Mouse (Mus musculus) adrenal gland (tissue): Measurements from ENCODE around the gene Mfap4.

Source experiments
- intact Hi-C: fragments of 180-260 bp; cut with DNase I; formaldehyde crosslinking; loops from one replicate; pipeline ENCODE4 v1.15.1; 2025

Mfap4 gene

GRCm38 (mm10) chr11:61481239-61482090 lies 3.8 kb upstream of the Mfap4 start:
- intact Hi-C loops, result no loop called here

DNA sequence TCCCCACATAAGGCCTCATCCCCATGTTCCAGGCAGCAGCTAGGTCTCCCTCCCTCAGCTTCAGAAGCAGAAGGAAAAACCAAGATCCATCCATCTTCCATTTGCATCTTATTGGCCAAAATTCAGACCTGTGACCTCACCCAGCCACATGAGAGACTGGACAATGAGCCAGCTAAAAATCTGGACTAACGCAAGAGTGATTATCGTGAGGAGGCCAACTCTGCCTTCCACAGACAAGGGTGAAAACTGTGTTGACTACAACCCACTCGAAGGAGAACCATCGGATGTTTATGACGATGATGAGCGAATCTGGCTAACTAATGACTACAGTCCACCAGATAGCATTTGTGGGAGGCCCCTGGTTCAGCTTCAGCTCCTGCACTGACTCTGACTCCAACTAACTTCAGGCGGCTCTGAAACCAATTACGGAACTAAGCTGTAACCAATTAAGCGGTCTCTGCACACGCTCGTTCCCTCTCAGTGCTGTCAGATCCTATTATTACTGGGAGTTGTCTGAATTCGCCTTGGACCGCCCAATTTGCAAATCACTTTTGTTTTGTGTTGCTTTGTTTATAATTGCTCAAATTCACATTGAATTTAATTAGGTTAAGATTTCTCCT lies 1.9 kb upstream of the Mfap4 start:
- intact Hi-C loops, result no loop called here

- intact Hi-C loops, result no loop called here
Observed at GRCm38 (mm10) chr11:61484256-61484612, 997 bp upstream of the Mfap4 start.

DNA sequence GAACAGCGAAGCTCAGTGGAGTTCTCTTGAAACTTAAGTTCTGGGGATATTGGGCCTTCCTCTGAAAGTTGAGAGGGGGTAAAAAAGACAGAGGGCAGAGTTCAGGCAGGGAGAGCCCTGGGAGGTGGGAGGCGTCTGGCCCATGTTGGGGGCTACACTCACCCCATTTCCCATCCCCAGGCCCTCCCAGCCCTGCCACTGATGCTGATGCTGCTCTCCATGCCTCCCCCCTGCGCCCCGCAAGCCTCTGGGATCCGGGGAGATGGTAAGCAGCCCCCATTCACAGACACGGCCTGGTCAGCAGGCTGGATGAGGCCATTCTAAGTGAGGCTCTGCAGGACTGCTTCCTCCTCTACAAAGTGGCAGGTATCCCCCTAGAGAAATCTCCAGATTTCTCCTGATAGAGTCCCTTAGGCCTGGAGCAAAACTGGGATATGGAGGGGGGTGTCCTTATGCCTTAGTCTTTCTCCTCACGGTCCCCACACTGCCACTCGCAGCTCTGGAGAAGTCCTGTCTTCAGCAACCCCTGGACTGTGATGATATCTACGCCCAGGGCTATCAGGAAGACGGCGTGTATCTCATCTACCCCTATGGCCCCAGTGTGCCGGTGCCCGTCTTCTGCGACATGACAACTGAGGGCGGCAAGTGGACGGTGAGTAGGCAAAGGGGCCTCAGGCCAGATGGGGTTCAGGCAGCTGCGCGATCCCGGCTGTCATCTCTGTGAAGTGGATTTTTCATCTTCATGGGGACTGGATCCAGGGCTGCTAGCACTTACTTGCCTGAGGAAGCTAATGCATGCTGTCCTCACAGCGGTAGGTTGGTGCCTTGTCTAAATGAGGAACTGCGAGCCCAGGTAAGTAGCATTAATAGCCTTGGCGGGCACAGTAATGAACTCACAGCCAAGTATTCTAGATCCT lies 568 bp downstream of the Mfap4 start:
- intact Hi-C loops, result no loop called here

DNA sequence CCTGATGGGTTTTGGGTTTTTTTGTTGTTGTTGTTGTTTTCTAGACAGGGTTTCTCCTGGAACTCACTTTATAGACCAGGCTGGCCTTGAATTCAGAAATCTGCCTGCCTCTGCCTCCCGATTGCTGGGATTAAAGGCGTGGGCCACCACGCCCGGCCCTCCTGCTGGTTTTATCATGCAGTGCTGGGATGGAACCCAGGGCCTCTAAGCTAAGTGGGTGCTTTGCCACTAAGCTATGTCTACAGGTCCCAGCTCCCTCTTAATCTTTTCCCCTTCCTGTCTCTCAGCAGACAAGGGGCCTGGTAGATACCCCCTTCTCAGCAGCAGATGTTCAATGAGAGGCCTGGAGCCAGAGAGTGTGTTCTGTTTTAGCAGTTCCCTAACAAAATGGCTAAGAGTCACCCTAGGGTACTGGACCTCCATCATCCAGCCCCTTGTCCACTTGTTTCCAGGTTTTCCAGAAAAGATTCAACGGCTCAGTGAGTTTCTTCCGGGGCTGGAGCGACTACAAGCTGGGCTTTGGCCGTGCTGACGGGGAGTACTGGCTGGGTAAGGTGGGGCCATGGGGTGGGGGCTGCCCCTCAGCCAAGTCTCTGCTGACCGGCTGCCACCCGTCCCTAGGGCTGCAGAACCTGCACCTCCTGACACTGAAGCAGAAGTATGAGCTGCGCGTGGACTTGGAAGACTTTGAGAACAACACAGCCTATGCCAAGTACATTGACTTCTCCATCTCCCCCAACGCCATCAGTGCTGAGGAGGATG lies 1.4 kb downstream of the Mfap4 start:
- intact Hi-C loops, result no loop called here

- intact Hi-C loops, result no loop called here
Observed at GRCm38 (mm10) chr11:61487401-61487800, 2.2 kb downstream of the Mfap4 start.

DNA sequence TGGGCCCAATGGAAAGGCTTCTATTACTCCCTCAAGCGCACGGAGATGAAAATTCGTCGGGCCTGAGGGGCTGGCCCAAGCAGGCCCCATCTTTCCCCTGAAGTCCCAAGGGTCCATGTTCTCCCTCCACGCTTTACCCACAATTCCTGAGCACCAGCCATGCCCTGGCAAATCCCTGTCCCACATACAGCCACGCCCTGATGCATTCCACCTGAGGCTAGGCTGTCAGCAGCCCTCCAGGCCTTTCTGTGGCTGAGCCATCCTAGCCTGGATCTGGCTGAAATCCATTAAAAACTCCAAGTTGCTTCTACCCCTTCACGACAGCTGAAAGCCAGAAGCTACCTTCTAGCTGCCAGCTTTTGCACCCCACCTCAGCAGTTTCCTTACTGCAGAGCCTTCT lies 2.7 kb downstream of the Mfap4 start:
- intact Hi-C loops, result no loop called here

GRCm38 (mm10) chr11:61489085-61489484 lies 3.9 kb downstream of the Mfap4 start:
- intact Hi-C loops, result no loop called here

DNA sequence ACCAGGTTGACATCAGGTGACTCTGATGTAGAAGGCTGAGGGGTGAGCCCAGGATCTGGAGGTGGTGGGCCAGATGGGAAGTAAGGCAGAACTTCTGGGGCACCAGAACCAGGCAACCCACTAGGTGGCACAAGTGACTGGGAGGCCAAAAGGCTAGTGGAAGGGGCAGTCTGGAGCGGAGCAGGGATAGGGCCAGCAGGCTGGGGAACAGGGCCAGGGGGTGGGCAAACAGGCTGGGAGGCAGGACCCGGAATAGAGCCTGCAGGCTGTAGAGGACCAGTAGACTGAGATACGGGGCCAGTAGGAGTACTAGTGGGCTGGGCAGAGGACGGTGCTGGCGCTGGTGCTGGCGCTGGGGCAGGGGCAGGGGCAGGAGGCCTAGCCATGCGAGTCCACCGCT lies 4.6 kb downstream of the Mfap4 start:
- intact Hi-C loops, result no loop called here

DNA sequence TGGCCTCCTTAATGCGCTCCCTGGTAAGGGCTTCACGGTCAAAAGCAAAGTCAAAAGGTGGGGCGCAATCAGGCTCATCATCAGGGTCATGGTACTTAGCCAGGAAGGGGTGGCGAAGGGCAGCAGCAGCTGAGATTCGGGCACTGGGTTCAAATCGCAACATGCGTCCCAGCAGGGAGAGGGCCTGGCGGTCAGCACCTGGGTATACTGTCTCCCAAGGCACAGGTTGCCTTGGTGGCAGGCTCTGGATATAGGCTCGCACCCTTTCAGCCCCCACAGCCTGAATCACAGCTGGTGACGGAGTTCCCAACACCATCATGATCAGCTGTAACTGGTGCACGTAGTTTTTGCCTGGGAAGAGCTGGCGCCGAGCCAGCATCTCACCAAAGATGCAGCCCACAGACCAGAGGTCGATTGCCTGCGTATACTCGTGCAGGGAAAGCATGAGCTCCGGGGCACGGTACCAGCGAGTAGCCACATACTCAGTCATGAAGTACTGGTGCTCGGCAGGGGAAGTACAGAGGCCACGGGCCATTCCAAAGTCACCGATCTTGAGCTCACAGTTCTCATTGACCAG lies 5.8 kb downstream of the Mfap4 start:
- intact Hi-C loops, result no loop called here

DNA sequence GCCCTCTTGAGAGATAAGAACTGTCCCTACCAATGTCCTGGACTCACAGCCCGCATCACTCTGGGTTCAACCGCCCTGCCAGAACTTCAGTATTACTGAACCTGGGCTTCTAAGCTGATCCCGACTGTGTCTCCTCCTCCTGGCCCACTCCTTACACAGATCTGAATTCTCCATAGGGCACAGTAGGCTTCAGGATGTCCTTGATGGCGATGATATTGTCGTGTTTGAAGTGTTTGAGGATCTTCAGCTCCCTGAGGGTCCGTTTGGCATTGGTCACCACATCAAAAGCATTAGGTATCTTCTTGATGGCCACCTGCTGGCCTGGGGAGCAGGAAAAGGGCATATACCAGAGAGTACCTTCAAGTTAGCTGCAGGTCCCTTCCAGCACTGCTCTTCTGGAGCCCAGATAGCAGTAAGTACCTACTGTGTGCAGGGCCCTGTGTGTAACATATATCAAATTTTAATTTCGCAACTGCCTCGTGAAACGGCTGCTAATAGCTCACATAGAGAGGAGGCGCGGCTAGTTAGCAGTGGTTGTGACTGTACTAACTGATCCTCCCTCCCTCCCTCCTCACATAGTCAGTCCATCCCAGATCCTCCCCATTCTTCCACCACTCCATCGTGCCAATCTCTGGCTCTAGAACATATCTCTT lies 7.6 kb downstream of the Mfap4 start:
- intact Hi-C loops, result no loop called here

DNA sequence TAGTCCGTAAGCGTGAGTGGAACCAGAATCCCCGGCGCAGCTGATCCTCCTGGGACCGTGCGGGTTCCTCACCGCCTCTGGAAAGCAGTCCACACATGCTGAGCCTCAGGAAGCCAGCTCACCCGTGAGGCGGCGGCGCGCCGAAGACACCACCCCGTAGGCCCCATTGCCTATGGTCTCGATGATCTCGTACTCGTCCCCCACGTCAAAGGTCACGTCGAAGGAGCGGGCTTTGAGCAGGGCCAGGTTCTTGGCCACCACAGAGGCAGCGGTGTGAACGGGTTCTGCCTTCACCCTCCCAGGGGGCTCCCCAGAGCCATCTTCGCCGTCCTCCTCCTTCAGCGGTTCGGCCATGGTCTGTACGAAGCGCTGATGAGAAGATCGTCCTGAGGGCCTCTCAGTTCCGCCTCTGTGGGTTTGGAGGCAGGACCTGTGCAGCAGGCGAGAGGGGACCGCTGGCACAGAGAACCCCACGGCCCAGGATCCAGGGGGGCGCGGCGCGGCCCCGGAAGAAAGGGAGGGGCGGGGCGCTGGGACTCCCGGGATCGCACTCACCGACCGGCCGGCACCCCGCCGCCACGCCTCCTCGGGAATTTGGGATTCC lies 8.4 kb downstream of the Mfap4 start:
- intact Hi-C loops, result no loop called here

DNA sequence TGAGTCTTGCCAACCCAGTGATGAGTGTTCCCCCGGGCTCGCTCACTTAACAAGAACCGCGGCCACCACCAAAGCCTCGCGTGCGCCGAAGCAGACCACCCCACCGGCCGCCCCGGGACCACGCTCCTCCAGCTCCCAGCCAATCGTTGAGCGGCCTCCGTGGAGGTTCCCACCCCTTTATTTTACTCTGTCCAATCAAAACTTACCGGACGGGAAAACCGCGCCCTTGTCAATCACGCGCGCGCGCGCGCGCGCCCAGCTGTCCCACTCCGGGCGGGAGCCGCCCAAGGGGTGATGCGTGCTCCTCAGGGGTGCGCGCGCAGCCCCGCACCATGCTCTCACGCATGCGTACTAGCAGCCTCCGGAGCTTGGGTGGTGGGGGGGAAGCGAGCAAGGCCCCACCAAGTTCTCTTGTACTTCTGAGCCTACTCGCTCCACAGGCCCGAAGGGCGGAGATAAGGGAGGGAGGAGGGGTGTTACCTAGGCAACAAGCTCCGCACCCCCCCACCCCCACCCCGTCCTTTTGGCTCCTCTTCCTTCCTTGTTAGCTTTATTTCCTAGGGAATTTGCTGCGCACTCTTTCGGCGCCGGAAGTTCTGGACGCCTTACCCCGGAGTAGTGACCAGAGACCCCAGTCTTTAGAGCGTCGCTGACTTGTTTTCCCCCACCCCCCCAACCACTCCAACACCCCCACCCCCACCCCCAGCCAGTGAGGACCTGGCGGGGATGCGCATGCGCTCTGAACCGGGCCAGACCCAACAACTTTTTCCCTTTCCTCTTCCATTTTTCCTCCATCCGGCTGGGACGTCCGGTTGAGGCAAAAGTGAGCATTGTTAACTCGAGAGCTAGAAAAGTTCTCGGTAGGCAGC lies 9.1 kb downstream of the Mfap4 start, which contains the start of gene Mapk7:
TSS of gene Mapk7 (minus strand) at position 278 of the 869 bp plus-strand sequence.
- intact Hi-C loops, result no loop called here

DNA sequence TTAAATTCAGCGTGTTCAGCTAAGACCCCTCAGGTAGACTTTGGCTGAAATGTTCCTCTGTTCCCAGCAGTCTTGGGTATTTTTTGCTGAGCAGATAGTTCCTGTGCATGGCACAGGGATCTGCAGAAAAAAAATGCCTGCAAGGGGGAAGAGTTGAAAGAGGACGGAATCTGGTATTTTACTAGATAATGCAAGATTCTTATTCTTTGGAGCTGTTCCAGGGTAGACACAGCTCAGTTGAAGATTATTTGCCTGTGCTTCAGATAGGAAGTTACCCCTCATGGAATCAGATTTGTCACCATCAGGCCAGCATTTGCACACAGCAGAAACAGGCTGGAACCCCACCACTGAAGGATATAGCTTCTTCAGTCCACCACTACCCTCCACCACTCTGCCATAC lies 10.3 kb downstream of the Mfap4 start:
- intact Hi-C loops, result no loop called here

DNA sequence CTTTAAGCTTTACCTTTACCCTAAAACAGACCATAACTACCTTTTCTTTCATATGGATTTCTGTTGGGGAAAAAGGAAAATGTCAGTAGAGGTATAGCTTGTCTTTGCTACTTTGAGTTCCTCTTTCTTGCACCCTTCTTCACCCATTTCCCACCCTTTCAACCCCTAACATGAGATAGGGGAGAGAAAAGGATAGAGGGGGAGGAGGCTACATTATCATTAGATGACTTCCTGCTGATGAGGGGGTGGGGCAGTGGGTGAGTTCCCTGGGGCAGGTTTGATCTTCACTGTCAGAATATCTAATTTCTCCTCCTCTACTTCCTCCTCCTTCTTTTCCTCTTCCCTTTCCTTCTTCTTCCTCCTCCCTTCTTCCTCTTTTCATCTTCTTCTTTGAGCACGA lies 12.3 kb downstream of the Mfap4 start:
- intact Hi-C loops, result no loop called here

DNA sequence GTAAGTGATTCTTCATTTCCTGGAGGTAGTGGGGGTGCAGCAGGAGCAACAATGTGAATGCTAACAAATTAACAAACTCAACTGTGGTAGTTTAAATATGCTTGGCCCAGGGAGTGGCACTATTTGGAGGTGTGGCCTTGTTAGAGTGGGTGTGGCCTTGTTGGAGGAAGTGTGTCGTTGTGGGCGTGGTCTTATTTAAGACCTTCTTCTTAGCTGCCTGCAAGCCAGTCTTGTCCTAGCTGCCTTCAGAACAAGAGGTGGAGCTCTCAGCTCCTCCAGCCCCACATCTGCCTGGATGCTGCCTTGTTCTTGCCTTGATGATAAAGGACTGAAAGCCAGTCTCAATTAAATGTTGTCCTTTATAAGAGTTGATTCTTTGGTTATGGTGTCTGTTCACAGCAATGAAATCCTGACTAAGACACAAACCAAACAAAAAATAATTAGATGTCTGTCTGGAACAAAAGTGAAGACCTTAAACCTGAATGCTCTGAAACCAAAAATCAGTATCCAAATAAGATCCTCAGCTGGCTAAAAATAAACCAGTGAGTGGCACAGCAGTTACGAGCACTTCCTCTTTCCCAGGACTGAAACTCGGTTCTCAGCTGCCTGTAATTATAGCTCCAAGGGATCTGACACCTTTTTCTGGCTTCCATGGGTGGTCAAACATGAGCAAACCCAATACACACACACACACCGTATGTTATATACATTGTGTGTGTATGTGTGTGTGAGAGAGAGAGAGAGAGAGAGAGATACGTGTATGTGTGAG lies 13.7 kb downstream of the Mfap4 start:
- intact Hi-C loops, result no loop called here

GRCm38 (mm10) chr11:61503933-61504332 lies 18.7 kb downstream of the Mfap4 start:
- intact Hi-C loops, result loop anchor here (5.0 to 10.0 kb wide), 3 partner anchors 87 to 329 kb away; partner anchors contain the start of gene Usp22

GRCm38 (mm10) chr11:61504713-61505257 lies 19.6 kb downstream of the Mfap4 start, which contains the start of gene B9d1:
Gene B9d1 (plus strand): TSS chr11:61505144.
- intact Hi-C loops, result loop anchor here (5.0 to 10.0 kb wide), 4 partner anchors 87 to 330 kb away; partner anchors contain the start of gene Usp22
